Mouse (Mus musculus) c-Kit-positive CD71-positive TER-119-positive erythroid progenitor cells, embryonic 14.5 days (primary cell): ENCODE measurements at regions not wholly inside any gene's neighbourhood (a gene's known extent, or its start where the extent isn't known, plus 50 kb on each side); places are given as distances from the start of the nearest gene placed in this dataset.

Experiments used
- DNase-seq: peaks from one replicate; pipeline ENCODE4 v3.0.0-alpha.2; 2013; ENCODE audit warnings: low spot score

DNA sequence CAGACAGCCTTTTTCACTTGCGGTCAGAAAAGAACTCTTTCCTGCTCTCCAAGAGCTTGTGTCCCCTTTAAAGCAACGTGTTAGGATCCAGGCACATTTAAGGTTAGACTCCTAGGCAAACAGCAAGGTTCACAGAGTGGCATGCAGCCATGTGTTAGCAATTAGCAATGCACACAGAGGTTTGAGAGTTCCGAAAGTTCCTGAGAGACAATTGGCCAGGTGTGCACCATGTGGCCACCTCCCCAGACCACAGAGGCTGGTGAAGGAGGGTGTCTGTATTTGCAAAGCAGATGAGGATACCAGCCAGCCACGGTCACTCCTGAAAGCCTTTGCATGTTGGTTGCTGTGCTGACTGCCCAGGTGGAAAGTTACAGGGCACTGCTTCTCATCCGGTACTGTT lies 240.6 kb downstream of the H2al1j start:
- DNase-seq, result no peak

GRCm38 (mm10) chrX:11574354-11574753 lies 246.7 kb downstream of the H2al1j start:
- no peak for DNase-seq

DNA sequence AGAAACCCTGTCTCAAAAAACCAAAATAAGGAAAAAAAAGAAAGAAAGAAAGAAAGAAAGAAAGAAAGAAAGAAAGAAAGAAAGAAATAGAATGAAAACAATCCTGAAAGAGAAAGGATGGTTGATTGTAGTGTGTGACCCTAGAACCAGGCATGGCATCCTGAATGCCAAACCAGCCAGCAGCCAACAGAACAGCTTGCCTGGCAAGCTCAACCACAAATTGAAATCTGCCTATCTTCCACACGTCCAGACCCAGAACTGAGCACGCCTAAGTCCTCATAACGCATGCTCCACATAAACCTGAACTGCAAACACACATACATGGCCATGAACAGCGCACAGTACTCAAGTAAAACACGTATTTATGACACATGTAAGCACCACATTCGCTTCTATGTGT lies 247.9 kb downstream of the H2al1j start:
- DNase-seq, result no peak

- DNase-seq, result no peak
Measured at GRCm38 (mm10) chrX:11576287-11576686, 248.7 kb downstream of the H2al1j start.

DNA sequence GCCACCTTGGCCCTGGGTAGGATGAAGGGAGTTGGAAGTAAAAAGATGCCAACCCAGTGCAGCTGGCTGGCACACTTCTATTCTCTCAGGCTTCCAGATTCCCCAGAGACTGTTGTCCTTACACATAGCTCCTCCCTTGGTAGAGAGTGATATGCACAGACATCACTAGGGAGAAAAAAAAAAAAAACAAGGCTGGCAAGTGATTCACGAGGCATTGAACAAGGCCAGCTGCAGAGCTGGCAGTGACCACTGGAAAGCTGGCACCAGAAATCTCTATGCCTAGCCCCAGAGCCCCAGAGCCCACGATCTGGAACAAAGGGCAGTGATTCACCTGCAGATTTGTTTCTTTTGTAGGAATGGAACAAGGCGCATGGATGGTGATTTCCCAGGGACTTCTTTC lies 249.7 kb downstream of the H2al1j start:
- no peak for DNase-seq

DNA sequence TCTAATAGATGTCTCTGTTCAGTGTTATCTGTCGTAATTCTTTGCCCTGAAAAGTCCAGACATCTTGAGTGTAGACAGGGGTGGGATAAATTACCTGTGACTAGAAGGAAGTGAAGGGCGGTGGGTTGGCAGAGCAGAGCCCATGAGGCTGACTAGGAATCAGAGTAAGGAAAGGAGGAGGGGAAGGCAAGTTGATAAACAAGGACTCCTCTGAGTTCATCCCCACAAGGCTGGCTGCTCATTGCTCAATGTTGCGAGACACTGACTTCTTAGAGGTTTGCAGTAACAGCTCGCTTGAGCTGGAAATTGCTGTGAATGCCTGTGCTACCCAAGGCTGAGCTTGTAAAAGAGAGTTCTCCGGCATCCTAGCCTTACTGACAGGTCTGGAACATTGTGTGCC lies 257.7 kb downstream of the H2al1j start:
- DNase-seq, result no peak

DNA sequence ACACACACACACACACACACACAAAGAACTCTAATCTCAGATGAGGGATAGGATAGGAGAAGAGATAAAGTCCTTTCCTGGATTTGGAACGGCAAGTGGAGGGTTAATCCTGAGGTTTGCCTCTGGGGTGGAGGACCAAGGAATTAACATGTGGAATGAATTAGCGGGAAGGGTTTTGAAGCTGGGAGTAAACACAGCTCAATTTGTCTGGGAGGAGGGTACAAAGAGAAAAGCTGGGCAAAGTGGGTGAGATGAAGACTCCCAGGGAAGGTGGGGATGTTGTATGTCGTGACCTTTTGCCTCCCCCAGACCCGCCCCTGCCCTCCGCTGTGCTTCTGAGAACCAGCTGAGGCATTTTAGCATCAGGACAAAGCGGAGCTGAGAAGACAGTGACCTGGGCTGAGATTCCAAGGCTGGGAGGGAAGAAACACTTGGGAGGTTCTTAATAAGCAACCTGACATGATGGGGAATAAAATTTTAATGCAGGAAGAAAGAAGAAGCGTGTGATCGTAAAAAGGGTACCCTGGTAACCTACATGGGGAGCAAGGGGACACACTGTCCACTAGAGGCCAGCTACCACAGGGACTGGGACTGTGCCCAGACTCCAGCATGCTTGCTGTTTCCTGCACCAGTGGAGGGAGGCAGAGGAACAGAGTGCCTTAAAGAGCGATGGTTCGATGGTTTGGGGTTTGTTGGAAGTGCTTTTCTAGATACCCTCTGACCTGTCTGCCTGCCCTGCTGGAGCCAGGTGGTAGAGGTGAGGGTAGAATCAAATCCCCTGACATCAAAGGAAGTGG lies 264.0 kb downstream of the H2al1j start:
- DNase-seq, result no peak

DNA sequence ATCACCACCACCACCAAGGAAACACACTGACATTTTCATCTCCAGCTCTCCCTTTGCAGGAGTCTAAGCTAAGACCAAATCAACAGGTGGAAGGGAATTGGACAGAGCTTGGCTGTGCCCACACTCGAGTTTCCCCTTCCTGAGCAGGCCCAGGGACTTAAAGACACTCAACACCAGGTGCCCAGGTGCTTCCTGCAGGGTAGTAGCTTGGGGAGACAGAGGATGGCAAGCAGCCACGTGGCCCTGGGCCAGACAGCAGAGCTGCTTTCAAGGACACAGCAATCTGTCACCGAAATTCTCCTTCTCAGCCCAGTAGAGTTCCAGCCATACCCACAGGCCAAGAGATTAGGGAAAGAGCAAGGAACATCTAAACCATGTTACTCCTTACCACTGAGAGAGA lies 266.9 kb downstream of the H2al1j start:
- DNase-seq, result no peak

DNA sequence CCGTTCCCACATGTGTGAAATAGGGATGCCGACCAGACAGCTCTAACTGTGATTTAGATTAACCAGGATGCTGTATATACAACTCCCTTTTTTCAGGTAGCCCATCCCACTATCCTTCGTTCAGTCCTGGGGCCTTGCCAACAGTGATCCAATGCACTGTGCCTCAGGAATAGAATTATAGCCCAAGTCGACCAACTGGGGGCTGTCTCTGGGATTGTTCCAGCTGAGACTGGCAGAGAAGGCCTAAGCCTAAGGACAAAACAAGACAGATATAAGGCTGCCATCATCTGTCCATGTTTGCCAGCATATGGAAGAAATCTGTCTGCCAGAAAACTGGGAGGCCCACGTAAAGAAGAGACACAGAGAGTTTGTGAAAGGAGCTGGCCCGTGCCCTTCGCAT lies 269.9 kb downstream of the H2al1j start:
- DNase-seq, result no peak

- DNase-seq, result no peak
Measured at GRCm38 (mm10) chrX:11614237-11614636, 286.6 kb downstream of the H2al1j start.

- no peak for DNase-seq
Measured at GRCm38 (mm10) chrX:11621045-11621763, 293.6 kb downstream of the H2al1j start.

GRCm38 (mm10) chrX:11626274-11626878 lies 298.8 kb downstream of the H2al1j start:
- DNase-seq, result no peak

- DNase-seq, result no peak
Measured at GRCm38 (mm10) chrX:11629362-11629761, 301.7 kb downstream of the H2al1j start.

- DNase-seq, result no peak
Measured at GRCm38 (mm10) chrX:11629906-11630305, 302.3 kb downstream of the H2al1j start.

DNA sequence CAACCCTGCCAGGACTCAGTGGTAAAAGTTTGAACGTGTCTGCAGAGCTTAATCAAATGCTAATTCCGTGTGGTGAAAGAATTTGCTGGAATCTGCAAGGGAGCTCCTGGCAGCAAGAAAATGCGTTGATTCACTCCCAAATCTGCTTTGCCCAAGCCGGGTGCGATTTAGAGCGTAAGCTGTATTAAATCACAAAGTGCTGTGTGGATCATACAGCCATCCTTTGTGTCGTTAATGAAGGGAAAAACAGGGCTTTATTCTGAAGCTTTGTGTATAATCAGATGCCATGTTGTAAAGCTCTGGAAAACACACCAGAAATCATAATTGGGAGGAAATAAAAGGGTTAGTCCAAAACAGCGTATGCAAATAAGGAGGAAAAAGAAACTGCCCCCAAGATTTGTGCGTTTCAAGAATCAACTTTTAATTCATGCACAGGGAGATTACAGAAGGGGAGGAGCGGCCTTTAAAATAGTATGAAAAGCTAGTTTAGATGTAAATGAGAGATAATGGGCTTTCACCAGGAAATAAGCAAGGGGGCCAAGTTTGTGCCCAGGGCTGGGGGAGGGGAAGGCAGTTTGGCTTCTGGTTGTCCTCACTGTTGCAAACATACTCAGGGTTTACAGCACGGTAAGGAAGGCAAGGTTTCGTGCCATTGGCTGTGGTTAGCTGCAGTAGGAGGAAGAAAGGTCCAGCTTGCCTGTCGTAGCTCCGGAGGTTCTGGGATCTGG lies 303.7 kb downstream of the H2al1j start:
- no peak for DNase-seq

DNA sequence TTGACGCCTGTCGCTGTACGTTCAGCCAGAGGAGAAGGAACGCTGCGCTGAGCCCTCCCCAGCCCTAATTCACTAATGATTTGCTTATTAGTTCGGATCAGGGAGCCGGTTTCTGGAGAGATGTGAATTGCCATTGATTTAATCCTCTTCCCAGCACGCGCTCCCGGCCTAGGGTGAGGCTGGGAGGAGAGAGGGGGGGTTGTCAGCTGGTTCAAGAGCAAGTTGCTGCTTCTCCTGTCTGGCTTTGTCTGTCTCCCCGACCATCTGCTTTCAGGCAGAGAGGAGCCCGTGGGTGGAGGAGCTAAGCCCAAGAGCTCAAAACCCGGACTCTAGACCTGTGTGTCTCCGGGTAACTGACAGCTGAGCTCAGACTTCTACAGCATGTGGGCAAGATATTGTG lies 304.4 kb downstream of the H2al1j start:
- DNase-seq, result no peak

- DNase-seq, result peak; percentile 15
Measured at GRCm38 (mm10) chrX:11633823-11634222, 306.2 kb downstream of the H2al1j start.

- no peak for DNase-seq
Measured at GRCm38 (mm10) chrX:11644484-11644883, 316.9 kb downstream of the H2al1j start.

DNA sequence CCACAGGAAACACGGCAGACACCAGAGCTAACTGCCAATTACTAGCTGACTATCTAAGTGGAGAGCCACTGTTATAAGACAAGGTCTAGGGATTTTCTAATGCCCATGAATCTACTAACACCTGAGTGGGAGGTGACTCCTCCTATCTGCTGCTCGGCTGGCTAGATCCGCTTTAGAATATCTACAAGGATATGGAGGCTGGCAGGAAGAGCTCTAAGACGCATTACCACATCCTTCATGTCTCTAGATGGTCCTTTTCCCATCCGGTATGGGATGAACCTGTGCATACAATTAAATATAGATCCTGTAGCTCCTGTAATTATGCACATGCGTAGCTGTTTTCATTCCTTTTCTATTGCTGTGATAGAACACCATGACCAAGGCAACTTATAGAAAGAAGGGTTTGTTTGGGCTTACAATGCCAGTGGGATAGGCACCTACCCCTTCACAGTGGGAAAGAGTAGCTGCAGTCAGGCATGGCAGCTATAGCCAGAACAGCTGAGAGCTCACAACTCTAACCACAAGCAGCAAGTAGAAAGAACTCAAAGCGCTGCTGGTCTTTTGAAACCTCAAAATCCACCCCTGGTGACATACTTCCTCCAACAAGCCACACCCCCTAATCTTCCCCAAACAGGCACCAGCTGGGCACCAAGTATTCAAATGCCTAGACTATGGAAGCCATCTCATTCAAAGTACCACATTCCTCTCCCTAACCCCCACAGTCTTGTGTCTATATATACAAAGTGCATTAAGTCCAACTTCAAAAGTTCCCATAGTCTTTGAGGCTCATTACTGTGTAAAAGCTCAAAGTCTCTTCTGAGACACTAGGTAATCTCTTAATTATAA lies 319.3 kb downstream of the H2al1j start:
- no peak for DNase-seq

GRCm38 (mm10) chrX:11647527-11647836 lies 319.9 kb downstream of the H2al1j start:
- no peak for DNase-seq

DNA sequence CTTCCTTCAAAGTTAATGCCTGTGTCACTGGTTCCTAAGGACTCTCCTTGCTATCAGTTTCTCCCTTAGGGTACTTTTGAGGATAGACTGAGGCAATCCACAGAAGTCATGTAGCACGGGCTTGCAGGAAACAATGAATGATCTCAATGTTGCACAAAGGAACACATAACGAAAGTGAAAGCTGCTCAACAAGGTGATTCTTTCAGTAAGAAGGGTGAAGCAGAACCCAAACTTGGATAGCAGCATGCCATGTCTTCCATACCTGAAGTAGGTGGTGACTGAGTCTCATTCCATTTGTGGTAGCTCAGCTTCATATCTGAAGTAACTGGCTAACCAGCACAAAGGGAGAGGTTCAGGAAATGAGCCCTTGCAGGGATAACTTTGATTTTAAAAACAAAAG lies 325.7 kb downstream of the H2al1j start:
- no peak for DNase-seq

DNA sequence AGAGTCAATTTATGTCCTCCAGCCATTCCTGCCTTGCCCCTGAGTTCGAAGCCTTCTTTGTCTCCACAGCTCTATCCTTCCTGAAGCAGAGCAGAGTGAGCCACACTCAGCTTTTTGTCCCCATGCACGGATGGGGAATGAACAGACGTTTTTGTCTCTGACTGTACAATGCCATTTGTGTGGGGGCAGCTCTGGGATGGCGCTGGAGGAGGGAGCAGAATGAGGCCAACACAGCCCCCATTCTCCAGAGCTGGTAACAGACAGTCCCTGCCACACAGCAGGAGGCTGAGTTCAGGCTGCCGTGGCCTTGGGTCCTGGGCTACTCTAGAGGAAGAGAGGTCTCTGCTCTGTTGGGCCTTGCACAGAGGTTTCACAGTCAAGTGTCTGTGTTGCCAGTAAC lies 327.4 kb downstream of the H2al1j start:
- no peak for DNase-seq
